Mouse (Mus musculus) spleen, adult 2 months (tissue): ENCODE measurements around the gene Nrl.

Experiments used
- CTCF ChIP-seq: fragments of 200-500 bp; IDR thresholded peaks from 2 replicates; pipeline ENCODE4 v1.5.1; 2011; ENCODE audit warnings: mild to moderate bottlenecking, inconsistent platforms; ENCODE audit not compliant: insufficient read depth, insufficient read length, insufficient replicate concordance; ENCODE audit errors: extremely low read depth
- POLR2A ChIP-seq: fragments of 200-500 bp; IDR thresholded peaks from 2 replicates; pipeline ENCODE4 v1.6.1; 2011; ENCODE audit warnings: low read depth, low read length, inconsistent platforms

- TF ChIP-seq CTCF: no peak
- no peak for TF ChIP-seq POLR2A
Measured at GRCm38 (mm10) chr14:55505612-55506011, 19.2 kb downstream of the Nrl start.
